Mouse (Mus musculus): ENCODE data around the gene Actr5. TPM values are rescaled to one million over a fixed set of nuclear protein-coding genes. Genes with fewer than 3 reads are reported as not detected.
A peak's percentile ranks its signal among the peaks of the same experiment; 100 is the strongest.

Actr5 gene
- polyA plus RNA-seq, 1 experiment from 2014 or later, result 13.3 TPM

DNA sequence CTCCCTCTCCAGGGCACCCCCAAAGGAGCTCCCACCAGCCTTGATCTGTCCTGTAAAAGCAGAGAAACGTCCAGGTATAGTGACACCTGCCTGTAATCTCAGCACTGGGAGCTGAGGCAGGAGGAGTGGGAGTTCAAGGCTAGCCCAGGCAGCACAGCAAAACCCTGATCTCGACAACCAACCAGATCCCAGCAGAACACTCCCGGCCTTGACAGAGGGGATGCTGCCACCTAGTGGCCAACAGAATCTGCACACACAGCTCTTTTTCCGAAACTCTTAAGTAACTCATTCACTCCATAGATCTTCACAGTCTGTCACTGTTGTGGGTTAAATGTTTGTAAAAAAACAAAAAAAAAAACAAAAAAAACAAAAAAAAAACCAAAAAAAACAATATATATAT, 28.3 kb downstream of the Actr5 start:
- no peaks in the 10 kb centered on the region for H3K9me3 ChIP-seq (replicated peaks)
- H3K36me3 ChIP-seq, result no peaks in the 10 kb centered on the region
- H3K4me1 ChIP-seq, result no peaks in the 10 kb centered on the region
- 10% methylated on average over 4 of the region's 4 CpGs for WGBS (ENCODE audit: insufficient replicate concordance)
- H3K4me2 ChIP-seq, result no peak overlapping the region
- no peak overlapping the region for H3K9ac ChIP-seq
- ATAC-seq, result 0 out of 2 replicates have a peak, but pooled peaks have one; percentile 13
- no peak overlapping the region for H3K4me3 ChIP-seq
- H3K27me3 ChIP-seq (replicated peaks), result 0 out of 2 replicates have a peak, but pooled peaks cover 4% of the 10 kb centered on the region
- H3K27ac ChIP-seq, result no peak overlapping the region

GRCm38 (mm10) chr2:158654717-158655116, 30.0 kb downstream of the Actr5 start:
- no peak for ATAC-seq
- Histone ChIP-seq H3K36me3 (no peaks in the 10 kb centered on the region), H3K4me1 (no peaks in the 10 kb centered on the region), H3K9me3 (replicated peaks) (no peaks in the 10 kb centered on the region), H3K9ac (no peak overlapping the region), H3K27me3 (replicated peaks) (0 out of 2 replicates have a peak, but pooled peaks cover 4% of the 10 kb centered on the region), H3K27ac (no peak overlapping the region), H3K4me2 (no peak overlapping the region), H3K4me3 (no peak overlapping the region)
- 43% methylated on average over 9 of the region's 9 CpGs for whole genome bisulfite sequencing (ENCODE audit: insufficient replicate concordance)

DNA sequence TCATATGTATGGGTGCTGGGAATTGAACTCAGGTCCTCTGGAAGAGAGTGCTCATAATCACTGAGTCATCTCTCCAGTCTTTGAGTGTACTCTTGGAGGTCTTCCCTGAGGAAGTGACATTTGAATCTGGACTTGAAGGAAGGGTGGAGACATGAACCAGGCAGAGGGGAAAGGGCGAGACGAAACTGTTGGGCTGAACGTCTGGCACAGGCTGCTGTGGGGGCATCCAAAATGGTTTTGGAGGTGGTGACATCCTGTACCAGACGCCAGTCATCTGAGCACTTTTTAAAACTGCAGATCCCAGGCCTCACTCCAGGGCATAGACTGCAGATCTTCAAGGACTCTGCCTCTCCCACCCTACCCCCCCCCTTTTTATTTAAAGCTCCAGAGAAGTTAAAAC, 31.1 kb downstream of the Actr5 start:
- no peak overlapping the region for H3K4me2 ChIP-seq
- H3K27ac ChIP-seq, result no peak overlapping the region
- H3K27me3 ChIP-seq (replicated peaks), result 0 out of 2 replicates have a peak, but pooled peaks cover 4% of the 10 kb centered on the region
- H3K9ac ChIP-seq, result no peak overlapping the region
- H3K36me3 ChIP-seq, result no peaks in the 10 kb centered on the region
- ATAC-seq, result no peak
- H3K4me3 ChIP-seq, result no peak overlapping the region
- H3K9me3 ChIP-seq (replicated peaks), result no peaks in the 10 kb centered on the region
- H3K4me1 ChIP-seq, result no peaks in the 10 kb centered on the region
- 55% methylated on average over 4 of the region's 4 CpGs for WGBS (ENCODE audit: insufficient replicate concordance)

- ATAC-seq, result no peak
- Histone ChIP-seq H3K4me2 (no peak overlapping the region), H3K4me3 (no peak overlapping the region), H3K9me3 (replicated peaks) (no peaks in the 10 kb centered on the region), H3K27me3 (replicated peaks) (peaks cover 4% of the 10 kb centered on the region; the same call in 1 of the 2 replicates), H3K27ac (no peak overlapping the region), H3K4me1 (no peaks in the 10 kb centered on the region), H3K36me3 (no peaks in the 10 kb centered on the region), H3K9ac (no peak overlapping the region)
- 56% methylated on average over 6 of the region's 6 CpGs for WGBS (ENCODE audit: insufficient replicate concordance)
Observed at GRCm38 (mm10) chr2:158658822-158659221, 34.1 kb downstream of the Actr5 start.

- no peak overlapping the region for H3K4me3 ChIP-seq
- H3K9me3 ChIP-seq (replicated peaks), result no peaks in the 10 kb centered on the region
- no peak overlapping the region for H3K27ac ChIP-seq
- 63% methylated on average over 3 of the region's 3 CpGs for WGBS (ENCODE audit: insufficient replicate concordance)
- H3K4me1 ChIP-seq, result no peaks in the 10 kb centered on the region
- H3K27me3 ChIP-seq (replicated peaks), result peaks cover 7% of the 10 kb centered on the region; the same call in 1 of the 2 replicates
- no peaks in the 10 kb centered on the region for H3K36me3 ChIP-seq
- ATAC-seq, result no peak
- H3K9ac ChIP-seq, result no peak overlapping the region
- H3K4me2 ChIP-seq, result no peak overlapping the region
Observed at GRCm38 (mm10) chr2:158659346-158659745, 34.7 kb downstream of the Actr5 start.

GRCm38 (mm10) chr2:158665098-158665497, 40.4 kb downstream of the Actr5 start, which contains the start of gene Ppp1r16b:
Gene Ppp1r16b, plus strand, starts transcription at chr2:158665398.
- no peak for ATAC-seq
- Histone ChIP-seq H3K4me1 (peaks cover 7% of the 10 kb centered on the region; the same call in 1 of the 2 replicates), H3K36me3 (no peaks in the 10 kb centered on the region), H3K27me3 (replicated peaks) (peaks cover 60% of the 10 kb centered on the region), H3K9ac (no peak within 1 kb of the TSS), H3K9me3 (replicated peaks) (no peaks in the 10 kb centered on the region), H3K4me2 (no peak within 1 kb of the TSS), H3K4me3 (no peak within 1 kb of the TSS), H3K27ac (no peak within 1 kb of the TSS)
- 32% methylated on average over 4 of the region's 4 CpGs for WGBS (ENCODE audit: insufficient replicate concordance)

- peak; percentile 27; the same call in 1 of the 2 replicates for ATAC-seq
Observed at GRCm38 (mm10) chr2:158666071-158666800, 41.5 kb downstream of the Actr5 start.

DNA sequence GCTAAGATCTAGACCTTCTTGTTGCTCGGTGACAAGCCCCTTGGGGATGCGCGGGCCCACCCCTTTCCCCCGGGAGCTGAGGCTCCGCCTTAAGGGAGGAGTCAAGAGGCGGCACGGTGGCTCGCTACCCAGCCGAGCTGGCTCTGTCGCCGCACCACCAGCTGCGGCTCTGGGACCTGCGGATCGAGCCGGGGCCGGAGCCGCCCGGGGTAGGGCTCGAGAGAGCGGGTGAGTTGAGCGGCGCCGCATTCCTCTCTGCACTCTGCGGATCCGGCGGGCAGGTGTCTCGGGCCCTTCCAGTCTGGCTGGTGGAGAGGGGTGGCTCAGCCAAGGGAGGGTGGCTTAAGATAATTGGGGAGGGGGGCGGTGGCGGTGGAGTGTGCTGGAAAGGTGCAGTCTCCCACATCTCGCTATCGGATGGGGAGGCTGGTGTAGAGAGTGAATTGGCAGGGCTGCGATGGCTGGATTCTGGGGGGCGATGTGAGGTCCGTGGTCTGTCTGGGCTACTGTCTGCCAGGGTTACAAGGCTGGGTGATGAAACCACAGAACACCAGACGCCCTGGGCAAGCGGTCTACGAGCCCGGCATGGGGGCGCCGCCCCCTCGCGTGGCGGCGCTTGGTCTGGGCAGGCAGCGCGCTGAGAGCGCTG, 42.5 kb downstream of the Actr5 start:
- peaks cover 72% of the 10 kb centered on the region for H3K27me3 ChIP-seq (replicated peaks)
- 1% methylated on average over 46 of the region's 47 CpGs for WGBS (ENCODE audit: insufficient replicate concordance)
- no peak overlapping the region for H3K9ac ChIP-seq
- H3K27ac ChIP-seq, result no peak overlapping the region
- H3K9me3 ChIP-seq (replicated peaks), result no peaks in the 10 kb centered on the region
- ATAC-seq, result peak; percentile 47
- peak overlapping the region; percentile 65 for H3K4me2 ChIP-seq
- peaks cover 7% of the 10 kb centered on the region; the same call in 1 of the 2 replicates for H3K4me1 ChIP-seq
- H3K36me3 ChIP-seq, result no peaks in the 10 kb centered on the region
- H3K4me3 ChIP-seq, result peak overlapping the region; percentile 47

More at GRCm38 (mm10) chr2:158666071-158666800, 41.5 kb downstream of the Actr5 start:
- H3K36me3 ChIP-seq, result no peaks in the 10 kb centered on the region
- H3K27me3 ChIP-seq (replicated peaks), result peaks cover 71% of the 10 kb centered on the region
- no peak overlapping the region for H3K27ac ChIP-seq
- no peak overlapping the region for H3K9ac ChIP-seq
- H3K4me3 ChIP-seq, result no peak overlapping the region
- peak overlapping the region; percentile 65; the same call in 1 of the 2 replicates for H3K4me2 ChIP-seq
- 12% methylated on average over 13 of the region's 13 CpGs for WGBS (ENCODE audit: insufficient replicate concordance)
- H3K9me3 ChIP-seq (replicated peaks), result no peaks in the 10 kb centered on the region
- H3K4me1 ChIP-seq, result peaks cover 7% of the 10 kb centered on the region; the same call in 1 of the 2 replicates

DNA sequence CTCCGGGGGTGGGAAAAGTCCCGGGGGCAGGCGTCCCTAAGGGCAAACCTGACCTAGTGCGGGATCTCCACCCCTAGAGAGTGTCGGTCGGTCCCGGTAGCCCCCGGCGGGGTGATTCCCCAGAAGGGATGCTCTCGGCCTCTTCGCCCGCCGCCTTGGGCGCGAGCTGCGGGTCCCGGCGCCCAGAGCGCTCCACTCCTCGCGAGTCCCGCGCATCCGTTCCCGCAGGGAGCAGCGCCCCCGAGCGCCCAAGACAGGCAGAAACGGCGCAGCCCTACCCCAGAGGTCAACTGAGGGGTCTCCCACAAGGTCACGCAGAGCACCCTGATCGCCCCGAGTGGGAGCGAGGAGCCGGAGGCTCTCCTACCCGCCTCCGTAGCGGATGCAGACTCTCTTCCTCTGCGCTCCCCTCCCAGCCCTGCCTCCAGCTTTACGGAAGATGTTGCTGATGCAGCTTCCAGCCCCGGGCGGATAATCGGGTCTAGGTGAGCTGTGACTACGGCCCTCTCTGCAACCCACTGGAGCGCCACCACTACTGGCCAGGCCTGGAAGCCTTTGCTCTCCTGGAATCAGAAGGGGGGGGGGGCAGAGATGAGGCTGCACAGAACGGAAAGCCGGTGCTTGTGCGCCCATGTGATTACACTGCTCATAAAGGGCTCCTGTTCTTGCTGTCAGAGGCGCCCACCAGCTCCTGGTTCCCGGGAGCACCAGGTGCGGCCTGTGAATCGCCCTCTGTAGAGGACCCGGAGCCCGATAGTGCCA, 43.2 kb downstream of the Actr5 start:
- Histone ChIP-seq H3K27me3 (replicated peaks) (peaks cover 72% of the 10 kb centered on the region), H3K4me3 (peak overlapping the region; percentile 47), H3K4me1 (peaks cover 7% of the 10 kb centered on the region; the same call in 1 of the 2 replicates), H3K9ac (0 out of 2 replicates have a peak overlapping the region, but pooled peaks have one; percentile 10), H3K27ac (no peak overlapping the region), H3K36me3 (no peaks in the 10 kb centered on the region), H3K4me2 (peak overlapping the region; percentile 65), H3K9me3 (replicated peaks) (no peaks in the 10 kb centered on the region)
- 0 out of 2 replicates have a peak, but pooled peaks have one; percentile 9 for ATAC-seq
- under 1% methylated on average over 54 of the region's 54 CpGs for WGBS (ENCODE audit: insufficient replicate concordance)

- H3K4me2 ChIP-seq, result peak overlapping the region; percentile 65
- peak overlapping the region; percentile 47 for H3K4me3 ChIP-seq
- peaks cover 72% of the 10 kb centered on the region for H3K27me3 ChIP-seq (replicated peaks)
- no peak for ATAC-seq
- no peaks in the 10 kb centered on the region for H3K36me3 ChIP-seq
- H3K27ac ChIP-seq, result no peak overlapping the region
- H3K4me1 ChIP-seq, result peaks cover 7% of the 10 kb centered on the region; the same call in 1 of the 2 replicates
- WGBS (ENCODE audit: insufficient replicate concordance), result 8% methylated on average over 23 of the region's 23 CpGs
- no peak overlapping the region for H3K9ac ChIP-seq
- H3K9me3 ChIP-seq (replicated peaks), result no peaks in the 10 kb centered on the region
Observed at GRCm38 (mm10) chr2:158668433-158669010, 43.8 kb downstream of the Actr5 start.

All from liver, embryonic 12.5 days (tissue).